Mouse (Mus musculus) ES-E14 (cell line): Measurements from ENCODE around the gene Pms2. TPM values are rescaled to one million over a fixed set of nuclear protein-coding genes. Genes with fewer than 3 reads are reported as not detected.
A peak's percentile ranks its signal among the peaks of the same experiment; 100 is the strongest.

Experiments used
- DNase-seq: peaks from one replicate; pipeline ENCODE4 v3.0.0-alpha.2; 2013; ENCODE audit warnings: low read depth, low spot score
- H3K27ac ChIP-seq: 2 replicates; pipeline ENCODE4 v1.5.1; 2012; ENCODE audit warnings: low read depth, mild to moderate bottlenecking, low read length, moderate library complexity, mixed read lengths; ENCODE audit not compliant: poor library complexity, insufficient read depth, severe bottlenecking
- H3K36me3 ChIP-seq: 2 replicates; pipeline ENCODE4 v1.6.1; 2012; ENCODE audit warnings: mild to moderate bottlenecking, low read length, moderate library complexity, mixed read lengths; ENCODE audit not compliant: control insufficient read depth, poor library complexity, insufficient read depth, severe bottlenecking
- H3K4me1 ChIP-seq, 2 experiments: fragments of 150-350 bp in 1 of 2; sonication (generic) in 1 of 2; 2 replicates each; pipeline ENCODE4 v1.6.1; 2012; ENCODE audit warnings: low read length in 2 of 2, mild to moderate bottlenecking in 1 of 2, mixed read lengths in 1 of 2; ENCODE audit not compliant: control insufficient read depth in 2 of 2, insufficient read depth in 2 of 2, poor library complexity in 1 of 2
- H3K4me3 ChIP-seq, 2 experiments: fragments of 150-350 bp in 1 of 2; sonication (generic) in 1 of 2; 2 replicates each; pipeline ENCODE4 v1.5.1; 2012; ENCODE audit warnings: low read length in 2 of 2, low read depth in 1 of 2, mild to moderate bottlenecking in 1 of 2, mixed read lengths in 1 of 2; ENCODE audit not compliant: insufficient read depth in 1 of 2, poor library complexity in 1 of 2, severe bottlenecking in 1 of 2
- H3K9ac ChIP-seq: 2 replicates; pipeline ENCODE4 v1.6.1; 2012; ENCODE audit warnings: low read depth, mild to moderate bottlenecking, low read length, mixed read lengths; ENCODE audit not compliant: poor library complexity, insufficient read depth, severe bottlenecking
- H3K9me3 ChIP-seq: fragments of 150-350 bp; sonication (generic); 2 replicates; pipeline ENCODE4 v1.6.1; 2012; ENCODE audit warnings: low read depth, mild to moderate bottlenecking, low read length; ENCODE audit not compliant: control insufficient read depth, insufficient read depth
- CHD2 ChIP-seq: IDR thresholded peaks from 2 replicates; pipeline ENCODE4 v1.6.1; 2014; ENCODE audit warnings: mild to moderate bottlenecking, low read depth, low read length, inconsistent platforms
- HCFC1 ChIP-seq: IDR thresholded peaks from 2 replicates; pipeline ENCODE4 v1.6.1; 2012; ENCODE audit warnings: low read length, inconsistent platforms, borderline replicate concordance; ENCODE audit not compliant: insufficient read depth
- MAFK ChIP-seq: IDR thresholded peaks from 2 replicates; pipeline ENCODE4 v1.6.1; 2014; ENCODE audit warnings: mild to moderate bottlenecking, low read depth, low read length, inconsistent platforms; ENCODE audit not compliant: insufficient read depth
- ZC3H11A ChIP-seq: IDR thresholded peaks from 2 replicates; pipeline ENCODE4 v1.6.1; 2012; ENCODE audit warnings: low read depth, mild to moderate bottlenecking, inconsistent platforms, low read length, borderline replicate concordance
- ZNF384 ChIP-seq: IDR thresholded peaks from 2 replicates; pipeline ENCODE4 v1.6.1; 2012; ENCODE audit warnings: low read depth, low read length, inconsistent platforms
- in situ Hi-C, 2 experiments: fragments of 600-800 bp; cut with MboI; formaldehyde crosslinking; loops; one replicate each; pipeline ENCODE4 v1.15.1; 2025; ENCODE audit warnings: low sequenced_read_pairs in 2 of 2, inconsistent platforms in 1 of 2; ENCODE audit not compliant: unreplicated experiment in 2 of 2
- total RNA-seq: library from RNA; depleted of rRNA; stranded (reverse); fragments of 300-350 nt; gene quantifications from 2 replicates; pipeline ENCODE4 v1.2.3, GENCODE M21; 2012

Gene Pms2
- total RNA-seq, 1 experiment: 23.9 TPM

GRCm38 (mm10) chr5:143930656-143931055 is 20.9 kb downstream of the Pms2 start:
- TF ChIP-seq ZNF384: no peak
- no peak for TF ChIP-seq ZC3H11A
- no peak for TF ChIP-seq CHD2
- no peak for TF ChIP-seq MAFK
- TF ChIP-seq HCFC1: no peak
- no peak for DNase-seq
- H3K27ac ChIP-seq: no peak overlapping the region
- no peak overlapping the region for H3K9ac ChIP-seq
- peaks cover 0 to 3% of the 10 kb centered on the region in 2 experiments; a peak in 1 of 4 replicates for H3K4me1 ChIP-seq
- peaks cover 26% of the 10 kb centered on the region for H3K36me3 ChIP-seq
- in situ Hi-C loops: no loop called here
- H3K4me3 ChIP-seq: no peak overlapping the region
- H3K9me3 ChIP-seq: no peaks in the 10 kb centered on the region

GRCm38 (mm10) chr5:143931863-143932580 is 22.3 kb downstream of the Pms2 start:
- H3K27ac ChIP-seq: no peak overlapping the region
- H3K4me3 ChIP-seq: no peak overlapping the region
- in situ Hi-C loops: no loop called here
- H3K4me1 ChIP-seq: peaks cover 0 to 3% of the 10 kb centered on the region in 2 experiments; a peak in 1 of 4 replicates
- H3K9me3 ChIP-seq: no peaks in the 10 kb centered on the region
- H3K36me3 ChIP-seq: peaks cover 17% of the 10 kb centered on the region
- DNase-seq: no peak
- H3K9ac ChIP-seq: no peak overlapping the region
- no peak for TF ChIP-seq ZC3H11A
- TF ChIP-seq CHD2: no peak
- TF ChIP-seq ZNF384: no peak
- TF ChIP-seq HCFC1: no peak
- no peak for TF ChIP-seq MAFK

GRCm38 (mm10) chr5:143932831-143933230 is 23.1 kb downstream of the Pms2 start, which contains the start of gene Rsph10b:
TSS of gene Rsph10b (plus strand) at chr5:143933035.
- TF ChIP-seq HCFC1 (no peak), MAFK (no peak), CHD2 (no peak), ZC3H11A (no peak), ZNF384 (no peak)
- in situ Hi-C loops: no loop called here
- DNase-seq: no peak
- Histone ChIP-seq H3K9me3 (no peaks in the 10 kb centered on the region), H3K27ac (no peak within 1 kb of the TSS), H3K9ac (no peak within 1 kb of the TSS), H3K36me3 (peaks cover 17% of the 10 kb centered on the region), H3K4me3 (peak within 1 kb of the TSS; percentile 6 to 8; a peak in 3 of 4 replicates), H3K4me1 (peaks cover 0 to 3% of the 10 kb centered on the region in 2 experiments; a peak in 1 of 4 replicates)

- Histone ChIP-seq H3K9ac (no peak overlapping the region), H3K4me3 (peak overlapping the region in 1 of 2 experiments; percentile 6; a peak in 2 of 4 replicates), H3K4me1 (peaks cover 0 to 3% of the 10 kb centered on the region in 2 experiments; a peak in 1 of 4 replicates), H3K9me3 (no peaks in the 10 kb centered on the region), H3K36me3 (peaks cover 13% of the 10 kb centered on the region), H3K27ac (no peak overlapping the region)
- TF ChIP-seq MAFK (no peak), HCFC1 (no peak), CHD2 (no peak), ZNF384 (no peak), ZC3H11A (no peak)
- in situ Hi-C loops: no loop called here
- no peak for DNase-seq
These were observed 23.6 kb downstream of the Pms2 start for GRCm38 (mm10) chr5:143933414-143933813.

GRCm38 (mm10) chr5:143933875-143934274 is 24.1 kb downstream of the Pms2 start:
- Histone ChIP-seq H3K36me3 (peaks cover 11% of the 10 kb centered on the region), H3K9ac (no peak overlapping the region), H3K9me3 (no peaks in the 10 kb centered on the region), H3K4me3 (no peak overlapping the region), H3K4me1 (peaks cover 0 to 3% of the 10 kb centered on the region in 2 experiments; a peak in 1 of 4 replicates), H3K27ac (no peak overlapping the region)
- no peak for TF ChIP-seq MAFK
- no peak for DNase-seq
- in situ Hi-C loops: no loop called here
